Mouse (Mus musculus) T-helper 1 cell (primary cell): ENCODE data around the gene Ptpn18.

Experiments
- in situ Hi-C: fragments of 300-600 bp; cut with MboI, MseI; formaldehyde crosslinking; loops from one replicate; pipeline ENCODE4 v1.15.1; 2025; ENCODE audit warnings: high pct_unique_total_duplicates

Gene Ptpn18

DNA sequence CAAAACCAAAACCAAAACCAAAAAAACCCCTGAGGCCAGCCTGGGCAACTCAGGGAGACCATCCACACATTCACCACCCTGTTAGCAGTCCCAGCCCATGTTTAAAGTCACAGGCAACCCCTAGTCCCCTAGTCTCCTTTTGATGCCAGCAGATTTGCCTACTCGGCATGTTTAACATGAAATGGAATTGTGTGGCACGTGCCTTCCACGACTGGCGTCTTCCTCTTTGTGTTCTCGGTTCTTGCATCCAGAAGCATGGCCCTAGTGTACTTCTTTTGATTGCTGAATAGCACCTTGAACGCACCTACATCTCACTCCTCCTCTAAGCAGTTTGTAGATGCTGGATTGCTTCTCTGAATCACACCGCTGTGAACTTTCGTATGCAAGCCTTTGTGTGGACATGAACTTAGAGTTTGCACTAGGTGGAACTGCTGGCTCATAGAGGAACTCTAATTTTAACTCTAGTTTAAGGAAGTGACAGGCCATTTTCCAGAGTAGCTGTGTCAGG lies 4.8 kb downstream of the Ptpn18 start:
- in situ Hi-C loops, result no loop called here

DNA sequence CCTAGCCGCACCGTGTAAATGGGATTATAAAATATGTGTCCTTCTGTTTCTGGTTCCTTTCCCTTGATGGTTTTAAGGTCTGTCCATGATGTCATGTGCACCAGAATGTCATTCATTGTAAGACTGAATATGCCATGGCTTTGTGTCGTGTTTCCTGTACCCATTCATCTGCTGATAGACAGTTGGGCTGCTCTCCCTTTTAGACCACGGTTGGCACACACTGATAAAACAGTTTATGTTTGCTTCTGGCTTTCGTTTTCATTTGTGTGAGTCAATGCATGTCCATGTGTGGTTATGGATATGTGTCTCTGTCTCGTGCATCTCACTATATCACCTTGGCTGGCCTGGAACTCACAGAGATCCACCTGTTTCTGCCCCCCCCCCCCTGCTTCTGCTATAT lies 5.9 kb downstream of the Ptpn18 start:
- in situ Hi-C loops, result no loop called here

DNA sequence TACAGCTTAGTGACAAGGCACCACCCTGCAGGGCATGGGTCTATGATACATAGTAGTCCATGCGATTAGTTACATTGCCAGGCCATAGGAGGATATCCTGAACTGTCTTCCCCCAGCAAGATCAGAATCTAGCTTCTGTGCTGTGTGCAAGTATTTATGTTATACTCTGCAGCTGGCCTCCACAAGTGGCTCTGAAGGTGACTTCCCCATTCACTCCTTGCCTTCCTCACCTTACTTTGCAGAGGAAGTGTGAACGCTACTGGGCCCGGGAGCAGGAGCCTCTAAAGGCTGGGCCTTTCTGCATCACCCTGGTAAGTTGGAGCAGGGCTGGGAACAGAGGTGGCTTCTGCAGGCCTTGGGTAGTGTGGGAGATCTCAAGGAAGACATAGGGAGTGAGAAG lies 8.5 kb downstream of the Ptpn18 start:
- in situ Hi-C loops, result no loop called here

DNA sequence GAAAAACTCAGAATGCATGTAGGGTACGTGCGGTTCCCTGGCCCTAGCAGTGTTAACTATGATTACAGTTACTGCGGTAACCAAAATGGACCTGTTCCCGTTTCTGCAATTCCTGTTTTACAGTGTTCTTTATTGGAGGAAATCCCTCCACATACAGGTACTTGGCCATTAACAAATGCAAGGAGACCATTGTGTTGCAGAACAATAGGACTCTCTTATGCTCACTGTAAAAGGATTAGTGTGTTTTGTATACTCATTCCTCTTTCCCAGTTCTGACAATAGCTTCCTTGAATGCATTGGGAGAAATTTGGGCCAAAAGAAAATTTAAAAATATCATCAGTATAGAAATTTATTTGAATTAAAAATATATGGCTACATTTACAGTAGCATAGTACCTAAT lies 8.9 kb downstream of the Ptpn18 start:
- in situ Hi-C loops, result no loop called here

DNA sequence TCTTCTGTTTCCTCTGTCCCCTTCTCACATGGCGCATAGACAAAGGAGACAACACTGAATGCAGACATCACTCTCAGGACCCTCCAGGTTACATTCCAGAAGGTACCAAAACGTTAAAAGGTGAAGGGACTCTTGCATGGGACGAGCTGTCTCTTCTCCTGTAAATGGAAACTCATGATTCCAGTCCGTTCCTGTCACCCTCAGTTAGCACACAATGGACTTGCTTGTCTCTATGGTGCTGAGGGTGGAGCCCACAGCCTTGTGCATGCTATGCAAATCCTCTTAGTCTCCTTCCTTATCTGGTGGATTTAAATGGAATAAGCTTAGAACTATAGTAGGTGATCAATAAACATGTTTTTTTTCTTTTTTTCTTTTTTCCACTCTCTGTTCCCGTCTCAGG lies 10.2 kb downstream of the Ptpn18 start:
- in situ Hi-C loops, result no loop called here

DNA sequence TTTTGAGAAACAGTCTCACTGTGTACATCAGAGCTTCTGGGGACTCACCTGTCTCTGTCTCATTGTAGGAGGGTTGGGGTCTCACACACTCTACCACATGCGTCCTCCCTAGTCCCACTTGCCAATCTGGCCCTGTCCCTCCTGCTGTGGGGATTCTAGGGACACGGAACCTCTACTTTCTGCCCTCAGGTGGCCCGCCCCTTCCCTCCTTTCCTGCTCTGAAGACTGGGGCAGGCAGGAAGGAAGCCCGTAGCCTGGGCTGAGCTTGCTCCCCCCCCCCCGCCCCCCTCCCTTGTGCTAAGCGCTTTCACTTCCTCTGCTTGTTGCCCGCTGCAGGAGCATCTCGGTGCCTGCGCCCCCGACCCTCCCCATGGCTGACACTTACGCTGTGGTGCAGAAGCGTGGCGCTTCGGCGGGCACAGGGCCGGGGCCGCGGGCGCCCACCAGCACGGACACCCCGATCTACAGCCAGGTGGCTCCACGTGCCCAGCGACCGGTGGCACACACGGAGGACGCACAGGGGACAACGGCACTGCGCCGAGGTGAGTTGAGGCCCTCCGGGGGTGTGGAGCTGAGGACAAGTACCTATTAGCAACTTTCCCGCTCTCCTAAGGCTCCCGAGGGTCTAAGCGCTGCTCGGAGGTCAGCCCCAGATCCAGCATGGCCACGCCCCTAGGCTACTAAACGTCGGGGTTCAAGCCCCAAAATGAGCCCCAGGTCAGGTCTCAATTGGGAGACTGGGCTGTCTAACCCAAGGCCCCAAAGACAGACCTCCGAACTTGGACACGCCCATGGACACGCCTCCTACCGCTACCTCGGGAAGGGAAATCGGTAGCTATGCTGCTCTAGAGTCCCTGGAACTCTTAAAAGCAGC lies 13.1 kb downstream of the Ptpn18 start:
- in situ Hi-C loops, result no loop called here

DNA sequence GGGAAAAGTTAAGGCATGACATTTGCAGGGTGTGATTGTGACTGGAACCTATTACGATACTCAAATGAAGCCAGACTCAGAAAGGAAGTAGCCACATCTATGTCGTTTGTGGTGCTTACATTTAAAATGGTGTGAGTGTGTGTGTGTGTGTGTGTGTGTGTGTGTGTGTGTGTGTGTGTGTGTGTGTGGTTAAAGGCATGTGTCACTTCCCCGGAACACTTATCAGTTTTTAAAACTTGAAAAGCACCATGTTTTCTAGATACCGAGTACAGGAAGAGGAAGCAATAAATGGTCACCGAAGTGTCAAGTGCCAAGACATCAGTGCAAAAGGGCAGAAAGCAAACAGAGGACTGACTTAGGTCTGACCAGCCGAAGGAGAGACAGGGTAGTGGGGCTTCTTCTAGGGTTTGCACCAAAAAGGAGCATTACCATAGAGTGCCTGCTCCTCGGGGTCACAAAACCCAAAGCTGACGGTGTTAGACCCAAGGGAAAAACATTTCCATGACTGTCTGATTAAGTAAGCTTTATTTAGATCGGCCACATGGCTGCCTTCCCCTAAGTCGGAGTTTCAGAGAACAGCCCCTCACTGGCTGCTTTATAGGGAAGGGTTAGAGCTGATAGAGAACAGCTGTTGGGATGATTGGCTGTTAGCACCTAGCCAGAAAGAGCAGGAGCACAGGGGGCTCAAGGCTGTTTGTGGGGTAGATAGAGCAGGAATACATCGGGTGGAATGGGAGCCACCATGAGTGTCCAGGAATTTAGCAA lies 19.5 kb downstream of the Ptpn18 start:
- in situ Hi-C loops, result no loop called here

DNA sequence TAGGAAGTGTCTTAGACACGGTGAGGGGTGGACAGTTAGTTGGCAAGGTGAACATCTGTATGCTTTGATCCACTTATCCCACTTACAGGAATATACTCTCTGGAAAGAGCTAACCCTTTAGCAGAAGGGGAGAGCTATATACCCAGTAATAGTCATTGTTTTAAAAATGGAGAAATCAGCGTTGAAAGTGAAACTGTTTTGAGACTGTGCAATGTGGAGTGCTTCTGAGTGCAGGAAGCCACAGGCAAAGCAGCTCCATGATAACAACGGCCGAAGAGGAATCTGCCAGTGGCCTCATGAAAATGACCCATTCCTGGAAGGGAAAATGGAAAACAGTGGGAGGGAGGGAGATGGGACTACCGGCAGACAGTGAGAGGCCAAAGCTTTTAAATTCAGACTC lies 21.2 kb downstream of the Ptpn18 start:
- in situ Hi-C loops, result loop anchor here (10.0 kb wide), 1 partner anchor 374 kb away; no protein-coding TSS in a partner anchor

DNA sequence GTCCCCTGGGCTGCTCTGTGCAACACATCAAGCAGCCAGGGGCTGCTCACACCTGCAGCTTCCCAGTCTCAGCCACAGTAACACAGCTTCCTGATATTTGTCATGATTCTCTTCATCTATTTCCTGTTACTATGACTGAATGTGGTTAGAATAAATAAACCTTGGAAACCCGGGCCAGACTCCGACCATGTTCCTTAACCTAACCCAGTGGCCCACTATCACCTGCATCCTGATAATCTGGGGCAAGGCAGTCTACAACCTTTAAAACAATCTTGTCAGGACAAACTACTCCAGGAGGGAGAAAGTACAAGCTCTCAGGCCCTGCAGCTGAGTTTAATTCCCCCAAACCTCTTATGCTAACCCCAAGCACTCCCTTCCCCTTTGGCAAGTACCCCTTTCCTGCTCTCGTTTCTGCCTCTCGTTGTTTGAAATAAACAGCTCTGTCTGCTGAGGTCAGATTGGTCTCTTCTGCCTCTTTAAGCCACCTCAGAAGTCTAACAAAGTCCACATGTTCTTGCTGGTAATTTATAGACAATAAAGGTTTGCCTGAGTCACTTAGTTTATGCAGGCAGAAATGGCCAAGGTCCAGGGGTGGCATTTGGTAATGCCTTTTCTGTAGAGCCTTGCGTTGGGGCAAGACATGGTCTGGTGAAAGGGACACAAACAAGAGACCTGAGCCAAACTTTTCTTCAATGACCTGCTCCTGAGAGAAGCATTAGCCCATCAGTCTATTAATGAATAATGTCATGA lies 22.5 kb downstream of the Ptpn18 start:
- in situ Hi-C loops, result loop anchor here (10.0 kb wide), 1 partner anchor 373 kb away; no protein-coding TSS in a partner anchor

DNA sequence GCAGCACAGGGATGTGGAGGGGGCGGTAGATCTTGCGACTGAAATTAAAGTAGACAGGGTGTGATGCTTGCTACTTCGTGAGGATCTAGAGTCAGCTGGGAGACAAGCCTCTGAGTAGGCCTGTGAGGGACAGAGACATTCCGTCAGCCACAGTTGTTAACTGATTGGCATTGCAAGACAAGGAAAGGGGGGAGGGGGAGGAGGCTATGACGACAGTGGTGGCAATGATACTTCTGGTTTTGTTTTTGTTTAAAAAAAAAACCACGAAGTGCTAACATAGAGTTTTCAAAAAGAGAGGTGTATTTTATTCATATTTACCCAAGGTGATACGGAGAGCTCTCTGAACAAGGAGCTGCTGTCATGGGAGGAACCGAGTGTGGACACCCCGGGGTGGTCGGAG lies 24.9 kb downstream of the Ptpn18 start:
- in situ Hi-C loops, result loop anchor here (10.0 kb wide), 1 partner anchor 370 kb away; no protein-coding TSS in a partner anchor

DNA sequence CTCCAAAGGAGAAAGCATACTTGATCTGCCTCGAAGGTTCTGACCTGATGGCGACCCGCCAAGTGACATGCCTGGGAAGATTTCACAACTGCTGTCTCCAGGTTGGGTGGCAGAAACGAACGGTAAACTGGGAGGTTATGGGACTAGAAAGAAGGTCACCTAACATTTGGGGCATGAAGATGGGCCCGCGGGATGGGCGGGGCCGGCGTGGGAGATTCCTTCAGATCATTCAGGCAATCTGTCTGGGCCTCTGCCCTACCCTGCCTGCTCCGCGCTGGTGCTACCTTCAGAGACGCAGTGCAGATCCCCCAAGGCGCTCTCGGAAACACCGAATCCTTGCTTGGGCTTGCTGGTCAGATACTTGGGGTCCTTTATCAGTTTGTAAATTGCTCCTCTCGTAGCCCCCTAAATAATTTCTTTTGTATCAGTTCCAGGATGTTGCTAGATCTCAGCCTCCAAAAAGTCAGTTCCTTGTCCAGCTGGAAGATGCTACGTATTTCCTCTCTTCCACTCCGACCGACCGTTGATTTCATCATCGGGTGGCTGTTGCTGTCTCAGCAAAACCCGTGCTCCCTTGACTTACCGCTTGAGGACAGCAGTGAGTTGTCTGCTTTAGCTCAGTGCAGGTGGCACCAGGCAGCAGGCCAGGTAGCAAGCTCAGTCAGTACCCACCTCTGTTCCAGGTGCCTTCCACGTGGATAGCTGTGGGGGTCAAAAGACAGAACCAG lies 26.1 kb downstream of the Ptpn18 start:
- in situ Hi-C loops, result loop anchor here (5.0 to 10.0 kb wide), 2 partner anchors 48 to 369 kb away; partner anchors contain the start of genes Ccdc115 and Imp4

DNA sequence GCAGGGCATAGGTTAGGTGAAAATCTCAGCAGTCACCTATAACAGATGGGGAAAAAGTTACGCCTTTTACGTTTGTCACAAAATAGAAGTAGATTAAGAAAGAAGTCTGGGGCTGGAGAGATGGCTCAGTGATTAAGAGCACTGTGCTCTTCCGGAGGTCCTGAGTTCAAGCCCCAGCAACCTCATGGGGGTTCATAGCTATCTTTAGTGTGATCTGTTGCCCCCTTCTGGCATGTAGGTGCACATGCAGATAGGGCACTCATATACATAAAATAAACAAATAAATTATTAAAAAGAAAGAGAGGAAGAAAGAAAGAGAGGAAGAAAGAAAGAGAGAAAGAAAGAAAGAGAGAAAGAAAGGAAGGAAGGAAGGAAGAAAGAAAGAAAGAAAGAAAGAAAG lies 27.8 kb downstream of the Ptpn18 start:
- in situ Hi-C loops, result loop anchor here (5.0 to 10.0 kb wide), 2 partner anchors 50 to 367 kb away; partner anchors contain the start of genes Ccdc115 and Imp4

DNA sequence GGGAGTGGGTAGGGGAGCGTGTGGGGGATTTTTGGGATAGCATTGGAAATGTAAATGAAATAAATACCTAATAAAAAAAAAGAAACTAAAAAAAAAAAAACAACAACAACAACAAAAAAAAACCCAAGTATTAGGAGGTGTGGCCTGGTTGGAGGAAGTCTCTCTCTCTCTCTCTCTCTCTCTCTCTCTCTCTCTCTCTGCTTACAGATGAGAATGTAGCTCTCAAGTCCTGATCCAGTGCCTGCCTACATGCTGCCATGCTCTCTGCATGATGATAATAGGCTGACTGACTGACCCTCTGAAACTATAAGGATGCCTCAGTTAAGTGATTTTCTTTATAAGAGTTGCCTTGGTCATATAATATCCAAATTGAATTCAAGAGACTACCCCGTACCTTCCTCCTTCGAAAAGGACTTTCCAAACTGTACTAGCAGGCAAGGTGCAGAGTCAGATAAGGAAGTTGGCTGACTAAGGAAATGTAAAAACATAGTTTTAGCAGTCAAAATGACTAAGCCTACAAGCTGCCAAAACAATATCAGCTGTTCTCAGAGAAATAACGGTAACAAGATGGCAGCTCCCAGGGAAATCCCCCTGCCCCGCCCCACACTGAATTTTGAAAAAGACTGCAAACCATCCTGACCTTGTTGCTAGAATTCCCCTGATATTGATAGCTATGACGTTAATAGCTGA lies 30.4 kb downstream of the Ptpn18 start:
- in situ Hi-C loops, result loop anchor here (5.0 to 10.0 kb wide), 2 partner anchors 53 to 365 kb away; partner anchors contain the start of genes Ccdc115 and Imp4

DNA sequence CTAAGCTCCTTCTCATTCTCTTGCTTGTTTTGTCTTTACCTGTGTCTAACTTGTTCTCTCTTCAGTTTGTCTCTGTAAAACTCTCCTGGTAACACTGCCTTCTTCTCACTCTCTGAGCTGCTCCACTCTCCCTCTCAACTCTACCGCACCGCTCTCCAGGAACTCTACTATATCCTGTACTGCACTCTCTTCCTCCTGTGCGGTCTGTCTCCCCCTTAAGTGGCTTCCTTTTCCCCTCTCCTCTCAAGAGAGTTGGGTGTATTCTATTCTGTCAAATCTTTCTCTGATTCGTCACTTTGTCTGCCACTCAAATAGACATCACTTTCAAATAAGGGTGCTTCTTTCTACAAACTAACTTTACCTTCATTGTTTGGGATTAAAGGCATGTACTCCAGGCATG lies 31.9 kb downstream of the Ptpn18 start:
- in situ Hi-C loops, result no loop called here

DNA sequence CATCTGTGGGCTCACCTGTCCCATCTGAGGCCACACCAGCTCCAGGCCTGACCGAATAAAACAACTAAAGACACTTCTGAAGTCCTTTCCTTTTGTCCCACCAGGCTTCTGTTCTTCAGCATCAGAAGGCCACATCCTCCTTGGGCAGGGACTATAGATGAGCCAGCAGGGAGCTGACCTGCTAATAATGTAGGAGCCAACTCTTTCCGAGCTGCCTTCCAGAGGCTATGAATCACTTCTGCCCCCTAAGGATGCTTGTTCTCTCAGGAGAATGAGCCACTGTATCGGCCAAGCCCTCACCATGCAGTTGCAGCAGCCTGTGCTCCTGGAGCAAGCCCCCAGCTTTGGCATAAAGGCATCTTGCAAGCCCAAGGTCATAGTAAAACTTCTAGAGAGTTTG lies 43.4 kb downstream of the Ptpn18 start:
- in situ Hi-C loops, result no loop called here

DNA sequence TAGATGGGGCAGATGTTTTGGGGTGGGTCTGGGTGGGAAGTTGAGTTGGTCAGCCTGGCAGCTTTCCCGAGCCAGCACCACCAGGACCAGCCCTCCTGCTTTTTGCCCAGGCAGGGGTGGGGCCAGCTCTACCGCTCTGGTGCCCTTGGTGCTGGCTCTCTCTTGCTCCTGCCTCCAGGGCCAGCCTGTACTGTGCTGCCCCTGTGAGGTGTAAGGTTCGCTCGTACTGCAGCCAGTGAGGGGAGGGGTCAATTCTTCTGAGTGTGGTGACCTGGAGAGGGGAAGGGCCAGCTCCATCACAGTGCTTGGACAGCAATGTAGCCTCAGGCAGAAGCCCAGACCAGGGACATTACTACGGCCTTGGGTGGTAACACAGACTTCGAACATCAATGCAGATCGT lies 45.7 kb downstream of the Ptpn18 start:
- in situ Hi-C loops, result no loop called here

DNA sequence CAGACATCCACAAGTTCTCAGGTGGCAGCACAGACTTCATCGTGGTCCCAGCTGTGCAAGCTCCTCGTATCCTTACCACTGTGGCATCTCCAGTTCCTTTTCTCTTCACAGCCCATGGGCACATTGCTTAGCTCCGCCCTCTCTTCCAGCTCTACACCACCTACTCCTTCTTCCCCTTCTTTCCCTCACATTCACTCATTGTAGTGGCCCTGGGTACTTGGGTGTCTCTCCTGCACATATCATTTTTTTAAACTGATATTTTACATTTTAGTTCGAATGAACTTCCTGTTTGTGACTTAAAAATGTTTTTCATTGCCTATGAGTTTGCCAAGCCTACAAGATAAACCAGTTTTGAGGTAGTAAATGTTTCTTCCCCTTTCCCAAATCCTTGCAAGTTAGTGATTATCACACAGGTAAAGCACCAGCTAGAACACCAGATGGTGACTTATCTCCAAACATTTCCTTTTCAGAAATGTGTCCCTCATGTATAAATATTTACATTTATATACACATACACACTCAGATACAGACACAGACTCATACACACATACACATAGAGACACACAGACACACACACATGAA lies 46.5 kb downstream of the Ptpn18 start:
- in situ Hi-C loops, result no loop called here

DNA sequence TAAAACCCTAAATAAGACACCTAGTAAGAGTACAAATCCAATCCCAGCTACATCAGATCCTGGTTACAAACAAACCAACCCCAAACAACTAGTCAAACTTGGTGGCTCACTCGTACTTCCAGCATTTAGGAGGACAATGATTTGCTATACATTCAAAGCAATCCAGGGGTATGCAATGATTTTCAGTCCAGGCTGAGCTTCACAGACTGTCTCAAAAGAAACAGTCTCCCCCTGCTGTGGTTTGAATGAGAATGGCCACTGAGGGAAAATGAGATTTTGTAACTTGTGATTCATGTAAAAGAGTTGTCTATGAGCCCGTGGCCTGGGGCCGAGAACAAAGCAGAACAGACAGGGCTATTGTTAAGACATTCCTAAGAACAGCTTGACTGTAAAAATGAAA lies 48.4 kb downstream of the Ptpn18 start:
- in situ Hi-C loops, result no loop called here

DNA sequence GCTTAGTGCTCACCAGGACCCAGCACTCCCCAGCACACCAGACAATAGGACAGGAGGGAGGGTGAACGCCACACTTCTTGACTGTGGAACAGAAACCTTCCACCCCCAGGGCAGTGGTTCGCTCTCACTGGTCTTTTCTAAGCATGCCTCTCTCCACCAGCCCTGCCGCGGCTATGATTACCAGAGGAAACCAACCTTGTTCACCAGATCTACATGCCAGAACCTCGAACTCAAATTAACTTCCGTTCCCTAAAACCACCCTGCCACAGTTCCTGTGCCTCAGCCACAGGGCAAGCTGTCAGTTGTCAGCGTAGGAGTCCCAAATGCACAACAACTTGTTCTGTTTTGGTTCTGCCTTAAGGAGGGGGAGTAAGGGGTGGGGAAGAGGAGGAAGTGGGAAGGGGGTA lies 51.0 kb downstream of the Ptpn18 start:
- in situ Hi-C loops, result loop anchor here (5.0 kb wide), 1 partner anchor 42 kb away; no protein-coding TSS in a partner anchor

DNA sequence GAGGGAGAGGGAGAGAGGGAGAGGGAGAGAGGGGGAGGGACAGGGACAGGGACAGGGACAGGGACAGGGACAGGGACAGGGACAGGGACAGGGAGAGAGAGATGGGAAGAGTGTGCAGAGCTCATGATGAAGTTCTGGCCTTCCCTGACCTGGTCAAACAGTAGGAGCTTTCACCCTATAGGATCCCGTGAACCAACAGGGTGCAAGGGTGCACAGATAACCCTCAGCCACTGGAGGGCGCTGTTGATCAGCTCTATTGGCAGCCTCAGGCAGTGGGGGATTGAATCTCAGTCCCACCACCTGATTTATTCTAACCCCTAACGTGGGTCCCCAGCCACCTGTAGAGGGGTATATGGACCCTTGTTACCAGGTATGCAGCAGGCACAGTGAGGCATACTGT lies 51.5 kb downstream of the Ptpn18 start:
- in situ Hi-C loops, result loop anchor here (5.0 kb wide), 1 partner anchor 41 kb away; no protein-coding TSS in a partner anchor
